Mouse (Mus musculus): Measurements from ENCODE around the gene 1810024B03Rik. TPM values are rescaled to one million over a fixed set of nuclear protein-coding genes. Genes with fewer than 3 reads are reported as not detected.
A peak's percentile ranks its signal among the peaks of the same experiment; 100 is the strongest.

The 1810024B03Rik gene
- total and polyA plus RNA-seq, 3 experiments = 1.5 to 1.9 TPM; not detected in 1

DNA sequence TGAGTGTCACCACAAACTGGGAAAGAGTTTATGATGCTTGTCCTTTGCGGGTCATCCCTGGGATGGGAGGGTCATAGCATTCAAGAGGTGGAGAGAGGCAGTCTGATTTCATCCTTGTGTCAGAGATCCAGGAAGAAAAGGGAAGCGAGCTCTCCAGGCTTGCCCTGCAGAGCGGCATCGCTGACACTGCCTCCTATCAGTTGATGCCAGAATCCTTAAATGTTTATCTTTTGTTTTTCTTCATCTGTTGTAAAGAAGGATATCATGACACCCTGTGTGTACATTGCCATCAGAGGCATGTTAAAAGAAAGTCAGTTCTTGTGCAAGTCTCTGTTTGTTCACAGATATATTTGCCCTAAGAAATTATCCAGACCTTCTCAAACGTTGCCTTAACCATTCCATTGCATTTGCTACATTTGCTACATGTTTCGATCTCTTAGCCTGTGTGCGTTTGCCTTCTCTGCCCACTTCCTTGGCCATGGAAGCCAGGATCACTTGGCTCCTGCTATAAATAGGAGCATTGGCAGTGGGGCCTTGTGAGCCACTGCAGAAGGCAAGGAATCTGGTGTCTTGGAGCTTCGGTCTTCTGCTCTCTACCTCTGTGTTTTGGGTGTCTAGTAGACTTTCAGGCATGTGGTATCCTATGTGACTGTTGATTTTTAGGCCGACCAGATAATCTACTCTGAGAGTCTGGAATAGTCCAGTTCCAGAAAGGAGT is 42.4 kb upstream of the 1810024B03Rik start (continued):
- peak; percentile 88 for TF ChIP-seq RCOR1 (IDR thresholded peaks at IDR 0.05; ENCODE audit: low read depth, low read length)
- TF ChIP-seq MYC (IDR thresholded peaks at IDR 0.05; ENCODE audit: low read depth, low read length) = no peak
- TF ChIP-seq GABPA (IDR thresholded peaks at IDR 0.05; ENCODE audit: low read depth, low read length) = no peak
- TF ChIP-seq CHD1 (IDR thresholded peaks at IDR 0.05; ENCODE audit: low read depth, low read length) = no peak
- no peak for TF ChIP-seq CTCF (IDR thresholded peaks at IDR 0.05 in 2 of 3, conservative IDR thresholded peaks at IDR 0.05 in 1 of 3; ENCODE audit: control insufficient read depth in 1 of 3, insufficient read depth in 1 of 3, low read depth in 2 of 3, low read length in 3 of 3, poor library complexity in 1 of 3, severe bottlenecking in 1 of 3)
- no peak for TF ChIP-seq UBTF (IDR thresholded peaks at IDR 0.05; ENCODE audit: borderline replicate concordance, insufficient read depth, low read depth, low read length)
- TF ChIP-seq MYB (IDR thresholded peaks at IDR 0.05; ENCODE audit: low read depth, low read length) = no peak
- no peak for TF ChIP-seq BHLHE40 (IDR thresholded peaks at IDR 0.05; ENCODE audit: borderline replicate concordance, low read depth, low read length)
- no peak for TF ChIP-seq ELF1 (IDR thresholded peaks at IDR 0.05; ENCODE audit: low read depth, low read length)
- TF ChIP-seq E2F4 (IDR thresholded peaks at IDR 0.05; ENCODE audit: borderline replicate concordance, low read depth, low read length) = no peak
- no peak for TF ChIP-seq POLR2A (IDR thresholded peaks at IDR 0.05; ENCODE audit: control insufficient read depth in 1 of 2, insufficient read depth in 1 of 2, low read depth in 1 of 2, low read length in 2 of 2, poor library complexity in 1 of 2)
- TF ChIP-seq MEF2A (IDR thresholded peaks at IDR 0.05; ENCODE audit: extremely low read depth, insufficient replicate concordance, low read depth, low read length, poor library complexity, severe bottlenecking) = no peak
- peak; percentile 88 for TF ChIP-seq TAL1 (IDR thresholded peaks at IDR 0.05; ENCODE audit: low read length)
- TF ChIP-seq GATA1 (IDR thresholded peaks at IDR 0.05; ENCODE audit: low read depth, low read length) = peak; percentile 94
- no peak for TF ChIP-seq MAFK (IDR thresholded peaks at IDR 0.05; ENCODE audit: borderline replicate concordance, low read depth, low read length)
- peak; percentile 75 for TF ChIP-seq ETS1 (IDR thresholded peaks at IDR 0.05; ENCODE audit: low read depth, low read length)
- peak; percentile 97 for TF ChIP-seq TCF12 (IDR thresholded peaks at IDR 0.05; ENCODE audit: low read depth, low read length)
- no peak for TF ChIP-seq KAT2A (conservative IDR thresholded peaks at IDR 0.05; ENCODE audit: low read depth, low read length)
- TF ChIP-seq CHD2 (IDR thresholded peaks at IDR 0.05; ENCODE audit: low read length) = no peak
- peak; percentile 89 to 91 for TF ChIP-seq EP300 (IDR thresholded peaks at IDR 0.05; ENCODE audit: low read depth in 1 of 2, low read length in 2 of 2)
- peak; percentile 79 for TF ChIP-seq SIN3A (IDR thresholded peaks at IDR 0.05; ENCODE audit: low read length)

DNA sequence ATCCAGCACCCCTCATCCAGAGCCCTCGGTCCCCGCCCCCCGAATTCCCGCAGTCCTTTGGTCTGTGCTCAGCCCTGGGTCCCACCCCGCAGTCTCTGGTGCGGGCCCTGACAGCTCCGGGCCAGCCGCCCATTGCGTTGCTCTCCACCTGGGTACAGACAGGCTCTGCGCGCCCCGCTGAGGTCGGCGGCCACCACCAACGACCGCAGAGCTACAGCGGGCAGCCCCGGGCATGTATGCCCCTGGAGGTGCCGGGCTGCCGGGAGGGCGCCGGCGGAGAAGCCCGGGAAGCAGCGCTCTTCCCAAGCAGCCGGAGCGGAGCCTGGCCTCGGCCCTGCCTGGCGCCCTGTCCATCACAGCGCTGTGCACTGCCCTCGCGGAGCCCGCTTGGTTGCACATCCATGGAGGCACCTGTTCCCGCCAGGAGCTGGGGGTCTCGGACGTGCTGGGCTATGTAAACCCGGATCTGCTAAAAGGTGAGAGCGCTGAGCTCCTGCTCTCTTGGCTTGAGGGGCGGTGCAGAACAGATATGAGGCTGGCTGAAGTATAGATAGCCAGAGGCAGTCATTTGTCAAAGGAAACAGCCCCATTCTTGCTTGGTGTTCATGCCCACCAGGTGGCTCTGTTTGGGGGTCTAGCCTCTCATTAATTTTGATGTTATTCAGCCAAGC is 40.4 kb upstream of the 1810024B03Rik start:
- H3K4me1 ChIP-seq (ENCODE audit: control insufficient read depth in 1 of 2, insufficient read depth in 2 of 2, low read length in 2 of 2) = peaks cover 22 to 26% of the 10 kb centered on the region in 2 experiments
- H3K27ac ChIP-seq (ENCODE audit: control insufficient read depth, low read depth, low read length) = peak overlapping the region; percentile 59
- peaks cover 22% of the 10 kb centered on the region for H3K79me2 ChIP-seq (ENCODE audit: control insufficient read depth, insufficient read depth, low read length, poor library complexity)
- DNase-seq (ENCODE audit: low read depth, low spot score) = peak; percentile 73
- no peaks in the 10 kb centered on the region for H3K27me3 ChIP-seq (ENCODE audit: control insufficient read depth in 1 of 2, insufficient read depth in 2 of 2, low read length in 2 of 2)
- H3K4me3 ChIP-seq (ENCODE audit: control insufficient read depth in 1 of 2, insufficient read depth in 1 of 2, low read depth in 2 of 2, low read length in 2 of 2) = peak overlapping the region; percentile 90 to 91
- H3K9ac ChIP-seq (ENCODE audit: control insufficient read depth, low read depth, low read length, poor library complexity, severe bottlenecking) = peak overlapping the region; percentile 87
- peaks cover 2 to 30% of the 10 kb centered on the region in 2 experiments; a peak in 3 of 4 replicates for H3K36me3 ChIP-seq (ENCODE audit: control insufficient read depth in 1 of 2, insufficient read depth in 2 of 2, low read length in 2 of 2)
- H3K9me3 ChIP-seq (replicated peaks; ENCODE audit: insufficient read depth, low read length) = no peaks in the 10 kb centered on the region
- TF ChIP-seq MAZ (IDR thresholded peaks at IDR 0.05; ENCODE audit: low read depth, low read length) (no peak), TCF12 (IDR thresholded peaks at IDR 0.05; ENCODE audit: low read depth, low read length) (peak; percentile 67), HCFC1 (IDR thresholded peaks at IDR 0.05; ENCODE audit: low read depth, low read length) (no peak; the same call in 1 of the 2 replicates), GABPA (IDR thresholded peaks at IDR 0.05; ENCODE audit: low read depth, low read length) (no peak), KAT2A (conservative IDR thresholded peaks at IDR 0.05; ENCODE audit: low read depth, low read length) (0 out of 2 replicates have a peak, but pooled peaks have one; percentile 19), CHD2 (IDR thresholded peaks at IDR 0.05; ENCODE audit: low read length) (no peak), MXI1 (IDR thresholded peaks at IDR 0.05; ENCODE audit: low read depth, low read length) (peak; percentile 54; the same call in 1 of the 2 replicates), SIN3A (IDR thresholded peaks at IDR 0.05; ENCODE audit: low read length) (peak; percentile 67), TBP (IDR thresholded peaks at IDR 0.05; ENCODE audit: low read depth, low read length) (peak; percentile 49; the same call in 1 of the 2 replicates), JUND (IDR thresholded peaks at IDR 0.05; ENCODE audit: low read depth, low read length) (no peak), RCOR1 (IDR thresholded peaks at IDR 0.05; ENCODE audit: low read depth, low read length) (0 out of 2 replicates have a peak, but pooled peaks have one; percentile 32), MAX (IDR thresholded peaks at IDR 0.05; ENCODE audit: low read length) (no peak), SMC3 (IDR thresholded peaks at IDR 0.05; ENCODE audit: low read depth, low read length) (peak; percentile 60), CTCF (IDR thresholded peaks at IDR 0.05 in 2 of 3, conservative IDR thresholded peaks at IDR 0.05 in 1 of 3; ENCODE audit: control insufficient read depth in 1 of 3, insufficient read depth in 1 of 3, low read depth in 2 of 3, low read length in 3 of 3, poor library complexity in 1 of 3, severe bottlenecking in 1 of 3) (peak; percentile 16 to 59 (median 32); a peak in 3 of 6 replicates), TAL1 (IDR thresholded peaks at IDR 0.05; ENCODE audit: low read length) (peak; percentile 18; the same call in 1 of the 2 replicates), GATA1 (IDR thresholded peaks at IDR 0.05; ENCODE audit: low read depth, low read length) (peak; percentile 66), ZC3H11A (IDR thresholded peaks at IDR 0.05; ENCODE audit: low read depth, low read length) (0 out of 2 replicates have a peak, but pooled peaks have one; percentile 18), MAFK (IDR thresholded peaks at IDR 0.05; ENCODE audit: borderline replicate concordance, low read depth, low read length) (no peak), ETS1 (IDR thresholded peaks at IDR 0.05; ENCODE audit: low read depth, low read length) (peak; percentile 38; the same call in 1 of the 2 replicates), RAD21 (IDR thresholded peaks at IDR 0.05; ENCODE audit: low read depth, low read length) (peak; percentile 24)
